Mouse (Mus musculus) MEL (cell line): Measurements from ENCODE around the gene Icam5.

Experiments
- CHD2 ChIP-seq: IDR thresholded peaks from 2 replicates; pipeline ENCODE4 v1.6.1; 2011; ENCODE audit warnings: low read length, improper control_type of control experiment
- CTCF ChIP-seq, 3 experiments: IDR thresholded peaks in 2 of 3; conservative IDR thresholded peaks in 1 of 3; 2 replicates each; pipeline ENCODE4 v1.5.1; 2011 to 2012; ENCODE audit warnings: low read length in 3 of 3, low read depth in 2 of 3, mild to moderate bottlenecking in 2 of 3, improper control_type of control experiment in 1 of 3, inconsistent platforms in 1 of 3, mixed read lengths in 1 of 3, moderate library complexity in 1 of 3; ENCODE audit not compliant: control insufficient read depth in 1 of 3, insufficient read depth in 1 of 3, poor library complexity in 1 of 3, severe bottlenecking in 1 of 3
- EP300 ChIP-seq, 2 experiments: IDR thresholded peaks; 2 replicates each; pipeline ENCODE4 v1.6.1; 2011; ENCODE audit warnings: improper control_type of control experiment in 2 of 2, low read length in 2 of 2, low read depth in 1 of 2, mild to moderate bottlenecking in 1 of 2
- ETS1 ChIP-seq: IDR thresholded peaks from 2 replicates; pipeline ENCODE4 v1.6.1; 2012; ENCODE audit warnings: low read depth, mild to moderate bottlenecking, inconsistent platforms, low read length, improper control_type of control experiment, moderate library complexity
- GATA1 ChIP-seq: IDR thresholded peaks from 2 replicates; pipeline ENCODE4 v1.6.1; 2011; ENCODE audit warnings: low read depth, low read length, improper control_type of control experiment
- MAFK ChIP-seq: IDR thresholded peaks from 2 replicates; pipeline ENCODE4 v1.6.1; 2011; ENCODE audit warnings: low read depth, mild to moderate bottlenecking, low read length, improper control_type of control experiment, borderline replicate concordance
- MAX ChIP-seq: IDR thresholded peaks from 2 replicates; pipeline ENCODE4 v1.6.1; 2011; ENCODE audit warnings: low read length, improper control_type of control experiment
- MYC ChIP-seq: IDR thresholded peaks from 2 replicates; pipeline ENCODE4 v1.6.1; 2011; ENCODE audit warnings: low read depth, mild to moderate bottlenecking, low read length, improper control_type of control experiment, moderate library complexity
- NRF1 ChIP-seq: IDR thresholded peaks from 2 replicates; pipeline ENCODE4 v1.6.1; 2014; ENCODE audit warnings: low read depth, mild to moderate bottlenecking, inconsistent platforms, low read length, improper control_type of control experiment, moderate library complexity; ENCODE audit not compliant: poor library complexity, insufficient read depth, severe bottlenecking
- POLR2A ChIP-seq, 2 experiments: IDR thresholded peaks; 2 replicates each; pipeline ENCODE4 v1.6.1; 2011 to 2012; ENCODE audit warnings: low read length in 2 of 2, mild to moderate bottlenecking in 2 of 2, control low read depth in 1 of 2, improper control_type of control experiment in 1 of 2, low read depth in 1 of 2, moderate library complexity in 1 of 2; ENCODE audit not compliant: control insufficient read depth in 1 of 2, insufficient read depth in 1 of 2, poor library complexity in 1 of 2
- ZMIZ1 ChIP-seq: IDR thresholded peaks from 2 replicates; pipeline ENCODE4 v1.6.1; 2012; ENCODE audit warnings: low read depth, mild to moderate bottlenecking, inconsistent platforms, low read length, improper control_type of control experiment, moderate library complexity

- TF ChIP-seq CTCF (IDR thresholded peaks at IDR 0.05 in 2 of 3, conservative IDR thresholded peaks at IDR 0.05 in 1 of 3; ENCODE audit: control insufficient read depth in 1 of 3, insufficient read depth in 1 of 3, low read depth in 2 of 3, low read length in 3 of 3, poor library complexity in 1 of 3, severe bottlenecking in 1 of 3) (no peak), NRF1 (no peak), EP300 (IDR thresholded peaks at IDR 0.05; ENCODE audit: low read depth in 1 of 2, low read length in 2 of 2) (no peak), MAX (no peak), GATA1 (no peak), CHD2 (no peak), ETS1 (no peak), MAFK (no peak), POLR2A (IDR thresholded peaks at IDR 0.05; ENCODE audit: control insufficient read depth in 1 of 2, insufficient read depth in 1 of 2, low read depth in 1 of 2, low read length in 2 of 2, poor library complexity in 1 of 2) (no peak), MYC (no peak), ZMIZ1 (no peak)
These were observed 6.5 kb upstream of the Icam5 start for GRCm38 (mm10) chr9:21025258-21025810.
